Mouse (Mus musculus): ENCODE results near the gene Abca5.

- TF ChIP-seq CTCF (IDR thresholded peaks at IDR 0.05; ENCODE audit: low read depth) (no peak), EP300 (IDR thresholded peaks at IDR 0.05; ENCODE audit: low read depth) (no peak)
These were observed 92.8 kb downstream of the Abca5 start for GRCm38 (mm10) chr11:110244730-110245129.

All from liver, embryonic 14.5 days (tissue).